Mouse (Mus musculus): Measurements from ENCODE around the gene Chka. TPM values are rescaled to one million over a fixed set of nuclear protein-coding genes. Genes with fewer than 3 reads are reported as not detected.

The Chka gene
- 10 to 100 TPM; 43.5 to 47.2 TPM for total RNA-seq (2023)

GRCm38 (mm10) chr19:3851502-3851962 is at the start of gene Chka:
Gene Chka, plus strand, starts transcription at chr19:3851773.

GRCm38 (mm10) chr19:3906795-3907786 is 55.5 kb downstream of the Chka start, which contains the start of gene Tcirg1:
Gene Tcirg1, minus strand, starts transcription at chr19:3907133.

DNA sequence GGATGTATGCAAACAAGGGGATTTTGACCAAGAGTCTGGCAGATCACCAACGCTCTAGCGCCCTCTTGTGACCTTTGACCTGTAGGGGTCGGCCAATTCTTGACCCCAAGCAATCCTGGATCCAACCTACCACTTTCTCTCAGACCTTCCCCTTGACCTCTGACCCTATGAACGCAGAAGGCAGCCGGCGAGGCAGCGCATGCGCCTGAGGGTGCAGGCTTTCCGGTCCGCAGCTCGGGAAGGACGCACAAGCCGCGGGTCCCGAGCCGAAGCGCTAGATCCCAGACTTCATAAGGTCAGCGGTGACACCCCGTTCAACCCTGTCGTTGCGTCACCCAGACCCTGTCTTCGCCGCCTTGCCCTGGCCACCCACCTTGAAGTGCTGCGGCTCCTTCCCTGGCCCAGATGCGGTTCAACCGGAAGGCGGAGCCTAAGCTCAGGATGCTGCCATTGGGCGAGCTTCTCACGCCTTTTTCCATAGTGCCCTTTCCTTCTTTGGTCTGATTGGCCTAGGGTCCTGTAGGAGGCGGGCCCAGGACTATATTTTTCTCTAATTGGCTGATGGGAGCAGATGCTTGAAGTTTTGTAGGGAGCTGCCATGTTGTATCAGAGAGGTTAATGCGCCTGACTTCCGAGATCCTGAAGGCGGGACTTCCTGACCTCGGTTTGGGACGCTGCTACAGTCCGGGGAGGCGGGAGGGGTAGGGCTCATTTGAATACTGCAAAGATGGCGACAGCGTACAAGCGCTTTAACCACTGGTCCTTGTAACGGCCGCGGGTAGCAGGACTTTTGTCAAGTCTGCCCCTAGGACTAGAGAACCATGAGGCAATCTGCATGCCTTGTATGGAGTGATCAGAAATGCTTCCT is 61.0 kb downstream of the Chka start, which contains the start of gene Ndufs8:
Ndufs8 (minus strand) TSS at position 438 of the 868 bp plus-strand sequence.

GRCm38 (mm10) chr19:3929211-3929941 is 77.8 kb downstream of the Chka start, which contains the start of gene Aldh3b1:
Gene Aldh3b1, minus strand, starts transcription at chr19:3929808.

DNA sequence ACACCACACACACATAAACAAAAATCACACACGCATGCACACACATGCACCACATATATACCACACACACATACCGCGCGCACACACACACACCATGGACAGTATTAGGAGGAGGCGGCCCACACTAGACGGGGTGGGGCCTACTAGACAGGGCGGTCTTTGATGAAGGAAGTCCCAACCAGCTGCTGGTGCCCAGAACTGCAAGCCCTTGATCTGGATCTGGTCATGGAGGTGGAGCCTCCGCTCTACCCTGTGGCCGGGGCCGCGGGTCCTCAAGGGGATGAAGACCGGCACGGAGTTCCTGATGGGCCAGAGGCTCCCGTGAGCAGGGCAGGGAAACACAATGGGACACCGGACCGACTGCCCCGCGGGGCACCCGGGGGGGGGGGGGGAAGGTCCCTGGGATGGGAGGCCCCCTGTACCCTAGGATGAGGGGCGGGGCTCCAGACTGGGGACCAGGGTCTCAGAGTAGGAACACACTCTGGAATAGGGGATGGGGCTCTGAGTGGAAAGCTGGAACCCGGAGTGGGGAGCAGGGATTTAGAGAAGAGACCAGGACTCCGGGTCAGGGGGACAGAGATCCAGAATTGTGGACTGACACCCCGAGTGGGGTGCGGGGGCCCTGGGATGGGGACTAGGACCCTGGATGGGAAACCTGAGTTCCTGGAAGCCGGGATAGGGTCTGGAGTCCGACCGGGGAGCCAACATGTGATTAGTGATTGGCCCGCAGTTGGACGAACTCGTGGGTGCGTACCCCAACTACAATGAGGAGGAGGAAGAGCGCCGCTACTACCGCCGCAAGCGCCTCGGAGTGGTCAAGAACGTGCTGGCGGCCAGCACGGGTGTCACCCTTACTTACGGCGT is 83.7 kb downstream of the Chka start, which contains the start of gene Unc93b1:
Unc93b1 (plus strand) TSS at position 155 of the 864 bp plus-strand sequence.

Other genes with a start within 250 kb of the Chka start
- 10 to 100 TPM; 16.9 to 25.4 TPM for gene Lrp5, start 165.2 kb upstream of the Chka start, total RNA-seq (2023)
- gene 1810055G02Rik, start 143.5 kb upstream of the Chka start, total RNA-seq (2023) = 10 to 100 TPM; 23.2 to 30.7 TPM
- 10 to 100 TPM; 65.4 to 66.0 TPM for gene Kmt5b, start 84.4 kb upstream of the Chka start, total RNA-seq (2023)
- gene Tcirg1, start 55.4 kb downstream of the Chka start, total RNA-seq (2023) = 100 to 1,000 TPM; 221 to 250 TPM
- gene Ndufs8, start 61.0 kb downstream of the Chka start, total RNA-seq (2023) = 10 to 100 TPM; 52.9 to 70.6 TPM
- 100 to 1,000 TPM; 143 to 153 TPM for gene Aldh3b1, start 78.0 kb downstream of the Chka start, total RNA-seq (2023)
- gene Unc93b1, start 83.4 kb downstream of the Chka start, total RNA-seq (2023) = 100 to 1,000 TPM; 236 to 316 TPM
- 10 to 100 TPM in 1 of 2 experiments, 1 to 10 TPM in 1; 9.9 to 11.1 TPM for gene Aldh3b3, start 106.9 kb downstream of the Chka start, total RNA-seq (2023)
- 10 to 100 TPM; 12.6 to 14.7 TPM for gene Aldh3b2, start 120.6 kb downstream of the Chka start, total RNA-seq (2023)
- under 1 TPM; 0.53 to 0.88 TPM for gene Acy3, start 134.8 kb downstream of the Chka start, total RNA-seq (2023)
- not detected for gene Tbx10, start 141.0 kb downstream of the Chka start, total RNA-seq (2023)
- gene Nudt8, start 148.8 kb downstream of the Chka start, total RNA-seq (2023) = 1 to 10 TPM; 4.7 to 4.8 TPM
- gene Gm49405, start 148.9 kb downstream of the Chka start, total RNA-seq (2023) = 1 to 10 TPM in 1 of 2 experiments, under 1 TPM in 1; 0.33 to 1.0 TPM
- gene Doc2g, start 151.5 kb downstream of the Chka start, total RNA-seq (2023) = under 1 TPM; 0.57 to 0.73 TPM
- 10 to 100 TPM; 68.4 to 70.8 TPM for gene Ndufv1, start 161.0 kb downstream of the Chka start, total RNA-seq (2023)
- gene Gstp1, start 186.2 kb downstream of the Chka start, total RNA-seq (2023) = 10 to 100 TPM; 63.6 to 65.3 TPM
- 1 to 10 TPM; 8.2 to 9.4 TPM for gene Gstp2, start 194.2 kb downstream of the Chka start, total RNA-seq (2023)
- 1 to 10 TPM; 6.6 to 7.7 TPM for gene Gstp3, start 207.8 kb downstream of the Chka start, total RNA-seq (2023)
- gene Cabp2, start 229.8 kb downstream of the Chka start, total RNA-seq (2023) = not detected
- 100 to 1,000 TPM; 228 to 257 TPM for gene Cdk2ap2, start 245.4 kb downstream of the Chka start, total RNA-seq (2023)
- 100 to 1,000 TPM; 185 to 192 TPM for gene Pitpnm1, start 248.2 kb downstream of the Chka start, total RNA-seq (2023)

Data from neutrophil, adult 59 days (primary cell).